Mouse (Mus musculus): ENCODE measurements at regions not wholly inside any gene's neighbourhood (a gene's known extent, or its start where the extent isn't known, plus 50 kb on each side); places are given as distances from the start of the nearest gene placed in this dataset.

- H3K9me3 ChIP-seq (ENCODE audit: low read length), result no peaks in the 10 kb centered on the region
- no peak overlapping the region for H3K4me3 ChIP-seq (replicated peaks; ENCODE audit: low read length)
- TF ChIP-seq POU5F1 (IDR thresholded peaks at IDR 0.05; ENCODE audit: borderline replicate concordance, low read length) (no peak), NANOG (IDR thresholded peaks at IDR 0.05; ENCODE audit: borderline replicate concordance, low read length) (no peak), CTCF (conservative IDR thresholded peaks at IDR 0.05; ENCODE audit: low read length) (no peak)
- H3K4me1 ChIP-seq (replicated peaks; ENCODE audit: low read depth, low read length), result no peaks in the 10 kb centered on the region
- H3K36me3 ChIP-seq (ENCODE audit: insufficient read depth, low read length), result no peaks in the 10 kb centered on the region
- no peaks in the 10 kb centered on the region for H3K27me3 ChIP-seq (ENCODE audit: insufficient read depth, low read length)
Observed at GRCm38 (mm10) chr17:62977136-62977535, 96.0 kb upstream of the Efna5 start.

- Histone ChIP-seq H3K36me3 (ENCODE audit: insufficient read depth, low read length) (no peaks in the 10 kb centered on the region), H3K27me3 (ENCODE audit: insufficient read depth, low read length) (no peaks in the 10 kb centered on the region), H3K4me3 (replicated peaks; ENCODE audit: low read length) (no peak overlapping the region), H3K4me1 (replicated peaks; ENCODE audit: low read depth, low read length) (no peaks in the 10 kb centered on the region), H3K9me3 (ENCODE audit: low read length) (no peaks in the 10 kb centered on the region)
- no peak for TF ChIP-seq POU5F1 (IDR thresholded peaks at IDR 0.05; ENCODE audit: borderline replicate concordance, low read length)
- TF ChIP-seq CTCF (conservative IDR thresholded peaks at IDR 0.05; ENCODE audit: low read length), result no peak
Observed at GRCm38 (mm10) chr17:62974627-62975279, 93.6 kb upstream of the Efna5 start.

GRCm38 (mm10) chr17:62969025-62969424 lies 87.9 kb upstream of the Efna5 start:
- TF ChIP-seq NANOG (IDR thresholded peaks at IDR 0.05; ENCODE audit: borderline replicate concordance, low read length), result no peak
- no peak for TF ChIP-seq POU5F1 (IDR thresholded peaks at IDR 0.05; ENCODE audit: borderline replicate concordance, low read length)
- TF ChIP-seq CTCF (conservative IDR thresholded peaks at IDR 0.05; ENCODE audit: low read length), result no peak
- Histone ChIP-seq H3K9me3 (ENCODE audit: low read length) (no peaks in the 10 kb centered on the region), H3K27me3 (ENCODE audit: insufficient read depth, low read length) (no peaks in the 10 kb centered on the region), H3K36me3 (ENCODE audit: insufficient read depth, low read length) (no peaks in the 10 kb centered on the region), H3K4me1 (replicated peaks; ENCODE audit: low read depth, low read length) (no peaks in the 10 kb centered on the region), H3K4me3 (replicated peaks; ENCODE audit: low read length) (no peak overlapping the region)

GRCm38 (mm10) chr17:62963824-62964223 lies 82.7 kb upstream of the Efna5 start:
- Histone ChIP-seq H3K9me3 (ENCODE audit: low read length) (no peaks in the 10 kb centered on the region), H3K4me3 (replicated peaks; ENCODE audit: low read length) (no peak overlapping the region), H3K27me3 (ENCODE audit: insufficient read depth, low read length) (no peaks in the 10 kb centered on the region), H3K36me3 (ENCODE audit: insufficient read depth, low read length) (no peaks in the 10 kb centered on the region), H3K4me1 (replicated peaks; ENCODE audit: low read depth, low read length) (peaks cover 6% of the 10 kb centered on the region)
- no peak for TF ChIP-seq POU5F1 (IDR thresholded peaks at IDR 0.05; ENCODE audit: borderline replicate concordance, low read length)
- no peak for TF ChIP-seq CTCF (conservative IDR thresholded peaks at IDR 0.05; ENCODE audit: low read length)
- no peak for TF ChIP-seq NANOG (IDR thresholded peaks at IDR 0.05; ENCODE audit: borderline replicate concordance, low read length)

- TF ChIP-seq NANOG (IDR thresholded peaks at IDR 0.05; ENCODE audit: borderline replicate concordance, low read length) (no peak), CTCF (conservative IDR thresholded peaks at IDR 0.05; ENCODE audit: low read length) (no peak), POU5F1 (IDR thresholded peaks at IDR 0.05; ENCODE audit: borderline replicate concordance, low read length) (no peak)
- Histone ChIP-seq H3K36me3 (ENCODE audit: insufficient read depth, low read length) (no peaks in the 10 kb centered on the region), H3K4me1 (replicated peaks; ENCODE audit: low read depth, low read length) (peaks cover 6% of the 10 kb centered on the region), H3K4me3 (replicated peaks; ENCODE audit: low read length) (no peak overlapping the region), H3K9me3 (ENCODE audit: low read length) (no peaks in the 10 kb centered on the region), H3K27me3 (ENCODE audit: insufficient read depth, low read length) (no peaks in the 10 kb centered on the region)
Observed at GRCm38 (mm10) chr17:62962292-62962618, 81.1 kb upstream of the Efna5 start.

GRCm38 (mm10) chr17:62961596-62962291 lies 80.6 kb upstream of the Efna5 start:
- no peaks in the 10 kb centered on the region for H3K27me3 ChIP-seq (ENCODE audit: insufficient read depth, low read length)
- H3K4me3 ChIP-seq (replicated peaks; ENCODE audit: low read length), result no peak overlapping the region
- TF ChIP-seq CTCF (conservative IDR thresholded peaks at IDR 0.05; ENCODE audit: low read length) (no peak), POU5F1 (IDR thresholded peaks at IDR 0.05; ENCODE audit: borderline replicate concordance, low read length) (no peak), NANOG (IDR thresholded peaks at IDR 0.05; ENCODE audit: borderline replicate concordance, low read length) (no peak)
- H3K4me1 ChIP-seq (replicated peaks; ENCODE audit: low read depth, low read length), result peaks cover 6% of the 10 kb centered on the region
- no peaks in the 10 kb centered on the region for H3K36me3 ChIP-seq (ENCODE audit: insufficient read depth, low read length)
- H3K9me3 ChIP-seq (ENCODE audit: low read length), result no peaks in the 10 kb centered on the region

GRCm38 (mm10) chr17:62959146-62959545 lies 78.0 kb upstream of the Efna5 start:
- H3K9me3 ChIP-seq (ENCODE audit: low read length), result no peaks in the 10 kb centered on the region; the same call in 1 of the 2 replicates
- H3K27me3 ChIP-seq (ENCODE audit: insufficient read depth, low read length), result no peaks in the 10 kb centered on the region
- H3K4me3 ChIP-seq (replicated peaks; ENCODE audit: low read length), result no peak overlapping the region
- H3K36me3 ChIP-seq (ENCODE audit: insufficient read depth, low read length), result no peaks in the 10 kb centered on the region
- TF ChIP-seq NANOG (IDR thresholded peaks at IDR 0.05; ENCODE audit: borderline replicate concordance, low read length), result no peak
- TF ChIP-seq CTCF (conservative IDR thresholded peaks at IDR 0.05; ENCODE audit: low read length), result no peak
- no peak for TF ChIP-seq POU5F1 (IDR thresholded peaks at IDR 0.05; ENCODE audit: borderline replicate concordance, low read length)
- H3K4me1 ChIP-seq (replicated peaks; ENCODE audit: low read depth, low read length), result peaks cover 6% of the 10 kb centered on the region

- TF ChIP-seq NANOG (IDR thresholded peaks at IDR 0.05; ENCODE audit: borderline replicate concordance, low read length) (no peak), POU5F1 (IDR thresholded peaks at IDR 0.05; ENCODE audit: borderline replicate concordance, low read length) (no peak), CTCF (conservative IDR thresholded peaks at IDR 0.05; ENCODE audit: low read length) (no peak)
- Histone ChIP-seq H3K9me3 (ENCODE audit: low read length) (no peaks in the 10 kb centered on the region), H3K4me1 (replicated peaks; ENCODE audit: low read depth, low read length) (no peaks in the 10 kb centered on the region), H3K27me3 (ENCODE audit: insufficient read depth, low read length) (0 out of 2 replicates have a peak, but pooled peaks cover 9% of the 10 kb centered on the region), H3K36me3 (ENCODE audit: insufficient read depth, low read length) (no peaks in the 10 kb centered on the region), H3K4me3 (replicated peaks; ENCODE audit: low read length) (no peak overlapping the region)
Observed at GRCm38 (mm10) chr17:62947537-62948193, 66.5 kb upstream of the Efna5 start.

Data from E14TG2a.4 (cell line).